Comparison of ENCODE assay signal across 21 mouse cellular contexts in the genomic region with DNA sequence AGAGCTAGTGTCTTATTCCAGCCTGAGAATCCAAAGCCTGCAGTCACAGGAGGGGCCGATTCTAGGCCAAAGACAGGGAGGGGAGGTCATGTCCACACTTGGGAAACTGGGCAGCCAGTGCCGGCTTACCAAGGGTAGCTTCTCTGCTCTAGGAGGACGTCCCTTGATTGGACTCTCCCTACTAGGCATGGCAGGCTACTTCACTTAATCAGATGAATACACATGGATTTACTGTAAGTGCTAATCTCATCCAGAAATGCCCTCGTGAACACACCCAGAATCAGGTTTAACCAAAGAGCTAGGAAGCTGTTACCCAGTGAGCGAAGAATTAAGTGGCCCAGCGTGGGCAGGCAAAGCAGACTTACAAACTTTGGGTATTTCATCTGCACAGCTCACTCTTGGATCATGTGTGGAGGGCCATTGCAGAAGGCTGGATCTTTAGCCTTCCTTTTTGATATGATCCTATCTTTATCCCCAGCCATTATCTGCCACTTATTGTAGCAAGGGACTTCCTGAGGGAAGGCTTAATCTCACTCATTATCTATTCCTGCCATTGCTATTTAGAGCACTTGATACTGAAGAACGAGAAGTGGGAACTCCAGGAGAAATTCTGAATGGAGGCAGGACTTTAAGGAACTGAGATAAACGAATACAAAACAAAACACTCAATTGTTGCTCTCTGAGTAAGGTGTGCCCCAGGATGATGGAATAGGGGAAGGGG. TPM values are rescaled to one million over a fixed set of nuclear protein-coding genes. Genes with fewer than 3 reads are reported as not detected.
A peak's percentile ranks its signal among the peaks of the same experiment; 100 is the strongest.
DNase-seq lines count a peak whose midpoint lies in the region; ATAC-seq lines count a peak whose summit lies in the region.
"Had no signal": no experiment of that assay in that cellular context is flagged by ENCODE, and none has a peak within 500 bp of the region (broad histone marks: within the 10 kb centered on the region; RNA-seq: fewer than 3 reads in every experiment).

No protein-coding gene starts in this region.

- no peaks in the 10 kb centered on the region for H3K36me3 ChIP-seq in liver, embryonic 12.5 days
- no peaks in the 10 kb centered on the region for H3K36me3 ChIP-seq in liver, embryonic 11.5 days (ENCODE audit: control insufficient read depth, insufficient read depth, low read length)
- H3K36me3 ChIP-seq: hindbrain, embryonic 12.5 days had no signal

- 38% methylated on average over 8 of the region's 8 CpGs for whole genome bisulfite sequencing in liver, embryonic 12.5 days (ENCODE audit: insufficient replicate concordance)
- WGBS in liver, embryonic 11.5 days: 60% methylated on average over 8 of the region's 8 CpGs

- no peak for DNase-seq in liver, embryonic 11.5 days (ENCODE audit: low spot score)
- peak; percentile 6 for DNase-seq in retina, postnatal 1 day
- DNase-seq in retina, embryonic 14.5 days (ENCODE audit: low spot score): no peak
- DNase-seq in spleen, adult 18-20 months: no peak
- no peak for DNase-seq in kidney, adult 8-10 months
- DNase-seq: adrenal gland, postnatal 10 days; adrenal gland, postnatal 36 days; cerebellum, adult 18-20 months; cerebellum, adult 9-10 months; cerebellum, postnatal 14 days; gastrocnemius, adult 2 months; gastrocnemius, postnatal 14 days; heart, adult 11 months had no signal

- H3K4me3 ChIP-seq in liver, embryonic 12.5 days: no peak overlapping the region
- H3K4me3 ChIP-seq in liver, embryonic 11.5 days (ENCODE audit: low read depth, low read length): no peak overlapping the region
- H3K4me3 ChIP-seq: forebrain, embryonic 10.5 days; forebrain, embryonic 13.5 days; gastrocnemius, adult 2 months; hindbrain, embryonic 12.5 days had no signal

- no peak overlapping the region for H3K27ac ChIP-seq in liver, embryonic 12.5 days
- no peak overlapping the region for H3K27ac ChIP-seq in liver, embryonic 11.5 days (ENCODE audit: low read depth, low read length)
- H3K27ac ChIP-seq: forebrain, embryonic 10.5 days; forebrain, embryonic 13.5 days; gastrocnemius, adult 2 months; hindbrain, embryonic 12.5 days had no signal

- ATAC-seq in liver, embryonic 12.5 days: 0 out of 2 replicates have a peak, but pooled peaks have one; percentile 35
- ATAC-seq in liver, embryonic 11.5 days (replicated peaks; ENCODE audit: low FRiP score): no peak
- peak; percentile 37 for ATAC-seq in megakaryocyte progenitor cell, adult 5-6 weeks (replicated peaks; ENCODE audit: poor library complexity)
- ATAC-seq: forebrain, embryonic 13.5 days; forebrain, embryonic 16.5 days; Patski had no signal

- no peaks in the 10 kb centered on the region for H3K27me3 ChIP-seq in liver, embryonic 12.5 days (replicated peaks)
- no peaks in the 10 kb centered on the region for H3K27me3 ChIP-seq in liver, embryonic 11.5 days (replicated peaks; ENCODE audit: control insufficient read depth, insufficient read depth, low read length)
- H3K27me3 ChIP-seq: forebrain, embryonic 13.5 days; hindbrain, embryonic 12.5 days; Patski had no signal

- peaks cover 35% of the 10 kb centered on the region for H3K4me1 ChIP-seq in liver, embryonic 12.5 days
- H3K4me1 ChIP-seq in liver, embryonic 11.5 days (replicated peaks; ENCODE audit: control insufficient read depth, insufficient read depth, low read length): peaks cover 15% of the 10 kb centered on the region
- H3K4me1 ChIP-seq: hindbrain, embryonic 12.5 days had no signal

- no peaks in the 10 kb centered on the region for H3K9me3 ChIP-seq in liver, embryonic 12.5 days (replicated peaks)
- no peaks in the 10 kb centered on the region for H3K9me3 ChIP-seq in liver, embryonic 11.5 days (ENCODE audit: control insufficient read depth, low read length)
- H3K9me3 ChIP-seq: forebrain, embryonic 10.5 days; forebrain, embryonic 13.5 days; hindbrain, embryonic 12.5 days had no signal

- no peak overlapping the region for H3K9ac ChIP-seq in liver, embryonic 12.5 days
- H3K9ac ChIP-seq in liver, embryonic 11.5 days (ENCODE audit: low read depth, low read length): no peak overlapping the region
- H3K9ac ChIP-seq: forebrain, embryonic 13.5 days; hindbrain, embryonic 12.5 days had no signal

- no peak overlapping the region for H3K4me2 ChIP-seq in liver, embryonic 12.5 days
- no peak overlapping the region for H3K4me2 ChIP-seq in liver, embryonic 11.5 days
- H3K4me2 ChIP-seq: forebrain, embryonic 13.5 days; heart, embryonic 11.5 days; hindbrain, embryonic 12.5 days had no signal

RNA-seq across cellular contexts. Expression of gene Xylt1, which starts 28.6 kb away (rescaled TPM):
- 0.53 and 0.58 TPM in 2 replicates for polyA plus RNA-seq in liver, embryonic 12.5 days (2016; fragmentation: Nextera tagmentation; extraction: Ambion mirVana)
- 0.73 and 0.87 TPM in 2 replicates for polyA plus RNA-seq in liver, embryonic 11.5 days (2014; fragmentation: Nextera tagmentation; extraction: Ambion mirVana)
- total RNA-seq in megakaryocyte progenitor cell, adult 5-6 weeks (2015): 20.0 and 24.9 TPM in 2 replicates
- total RNA-seq in megakaryocyte progenitor cell, adult 5-6 weeks (2017): 12.0 and 17.1 TPM in 2 replicates
